Mouse (Mus musculus) thymus, postnatal 25 days (tissue): ENCODE results near the gene Mpp6.

Experiments used
- DNase-seq: peaks from one replicate; pipeline ENCODE4 v3.0.0; 2022

Gene Mpp6

DNA sequence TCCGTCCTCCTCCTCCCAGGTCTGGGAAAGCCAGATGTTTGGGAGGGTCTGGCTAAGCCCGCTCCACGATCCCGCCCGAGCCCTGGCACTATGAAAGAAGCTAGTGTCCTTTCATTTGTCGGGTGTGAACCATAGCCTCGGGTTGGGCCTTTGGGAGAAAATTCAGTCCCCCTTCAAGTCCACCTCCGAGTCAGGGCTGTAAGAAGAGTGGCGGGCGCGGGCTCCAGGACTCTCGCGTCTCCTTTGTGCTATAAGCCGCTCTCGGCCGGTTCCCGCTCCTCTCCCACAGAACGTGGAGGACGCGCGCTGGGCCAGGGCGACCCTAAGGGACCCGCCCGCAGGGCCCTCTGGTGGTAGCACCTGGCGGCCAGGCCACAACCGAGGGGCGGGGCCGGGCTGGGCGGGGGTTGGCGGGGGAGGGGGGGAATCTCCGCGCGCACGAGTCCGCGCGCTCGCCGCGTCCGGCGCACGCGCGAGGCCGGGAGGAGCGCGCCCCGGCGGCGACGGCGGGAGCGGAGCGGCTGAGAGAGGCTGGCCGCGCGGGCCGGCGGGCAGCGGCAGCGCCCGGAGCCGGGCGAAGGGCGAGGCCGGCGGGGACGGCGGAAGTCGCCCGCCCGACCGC, at the start of gene Mpp6:
Gene Mpp6, plus strand, starts transcription at position 485 of the 622 bp plus-strand sequence.
- peak; percentile 87 for DNase-seq

DNA sequence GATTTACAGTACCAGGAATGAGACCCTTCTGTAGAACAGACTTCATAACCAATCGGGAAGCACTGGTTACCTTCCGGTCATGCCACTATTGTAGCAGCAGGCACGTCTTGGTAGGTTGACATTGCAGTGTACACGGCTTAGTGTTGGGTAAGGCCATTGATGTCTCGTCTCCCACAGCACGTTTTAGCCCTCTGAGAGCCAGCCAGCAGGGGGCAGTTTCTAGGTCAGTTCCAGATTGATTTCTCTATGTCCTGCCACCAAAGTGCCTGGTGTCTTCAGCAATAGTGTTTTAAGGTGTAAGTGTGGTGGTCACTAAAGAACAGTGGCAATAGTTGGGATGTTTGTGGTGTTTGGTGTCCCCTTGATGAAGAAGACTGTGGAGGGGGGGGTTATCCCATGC, 43.9 kb upstream of the Mpp6 start:
- DNase-seq: no peak

DNA sequence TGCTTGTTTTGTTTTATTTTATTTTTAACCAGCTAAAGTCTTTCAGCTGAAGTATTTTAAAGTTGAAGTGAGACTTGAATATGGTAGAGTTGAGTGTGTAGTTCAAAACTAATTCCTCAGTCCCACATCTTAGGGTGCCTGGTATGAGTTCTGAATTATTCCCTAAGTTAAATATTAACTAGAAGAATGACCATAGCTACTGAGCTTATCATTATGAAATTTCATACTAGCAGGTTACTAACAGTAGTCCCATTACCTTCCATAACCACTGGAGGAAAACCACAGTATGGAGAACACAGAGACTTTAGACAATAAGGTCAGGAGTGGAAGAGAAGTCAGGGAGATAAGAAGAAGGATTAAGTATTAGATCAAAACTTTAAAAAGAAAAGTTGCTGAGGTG, 41.6 kb upstream of the Mpp6 start:
- DNase-seq: no peak

DNA sequence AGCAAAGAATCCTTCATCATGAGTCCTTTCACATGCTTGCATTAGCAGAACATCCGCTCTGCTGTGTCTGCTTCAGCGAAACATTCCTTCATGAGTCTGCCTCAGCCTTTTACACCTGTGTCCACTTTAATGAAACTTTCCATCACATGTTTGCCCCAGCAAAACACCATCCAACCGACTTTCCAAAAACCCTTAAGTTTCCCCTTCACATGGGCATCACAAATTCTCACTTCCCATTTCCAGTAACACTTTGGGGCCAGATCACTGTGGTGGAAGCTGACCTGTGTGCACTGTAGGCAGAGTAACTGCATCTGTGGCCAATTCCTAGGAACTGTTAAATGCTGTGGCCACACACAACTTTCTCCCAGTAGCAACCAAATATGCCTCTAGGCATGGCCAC, 34.8 kb upstream of the Mpp6 start:
- no peak for DNase-seq

DNA sequence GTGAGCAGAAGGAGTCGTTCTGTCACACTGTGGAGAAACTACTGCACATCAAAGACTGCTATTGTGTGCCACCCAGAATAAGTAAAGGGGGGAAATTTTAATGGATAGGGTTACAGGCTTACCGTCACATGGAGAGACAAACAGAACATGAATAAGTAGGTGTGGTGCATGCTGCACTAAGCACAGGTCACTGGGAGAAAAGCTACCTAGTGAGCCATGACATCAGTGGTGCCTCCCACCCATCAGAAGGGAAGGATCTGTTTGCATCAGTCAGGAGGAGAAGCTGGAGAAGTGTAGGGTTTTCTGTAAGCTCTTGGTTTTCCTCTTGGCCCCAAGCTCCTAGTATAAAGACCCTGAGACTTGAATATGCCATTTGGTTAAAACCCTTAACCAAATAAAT, 33.6 kb upstream of the Mpp6 start:
- DNase-seq: no peak

DNA sequence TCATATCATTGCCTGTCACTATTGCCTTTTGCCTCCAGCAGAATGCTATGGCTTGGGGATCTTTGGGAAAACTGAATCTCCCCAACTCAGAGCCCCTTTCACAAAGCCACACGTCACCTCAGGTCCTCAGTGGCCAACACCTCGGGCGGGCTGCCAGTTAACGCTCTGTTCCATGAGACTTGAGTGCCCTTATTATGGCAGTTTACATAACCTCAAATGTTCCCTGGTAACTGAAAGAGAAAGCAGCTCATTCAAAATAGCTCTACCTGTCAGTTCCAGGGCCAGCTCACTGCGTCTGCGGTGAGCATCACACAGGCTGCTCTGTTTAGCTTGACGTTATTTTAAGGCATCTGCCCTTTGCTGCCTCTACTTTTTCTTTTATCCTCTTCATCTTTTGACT, 29.6 kb upstream of the Mpp6 start:
- no peak for DNase-seq

DNA sequence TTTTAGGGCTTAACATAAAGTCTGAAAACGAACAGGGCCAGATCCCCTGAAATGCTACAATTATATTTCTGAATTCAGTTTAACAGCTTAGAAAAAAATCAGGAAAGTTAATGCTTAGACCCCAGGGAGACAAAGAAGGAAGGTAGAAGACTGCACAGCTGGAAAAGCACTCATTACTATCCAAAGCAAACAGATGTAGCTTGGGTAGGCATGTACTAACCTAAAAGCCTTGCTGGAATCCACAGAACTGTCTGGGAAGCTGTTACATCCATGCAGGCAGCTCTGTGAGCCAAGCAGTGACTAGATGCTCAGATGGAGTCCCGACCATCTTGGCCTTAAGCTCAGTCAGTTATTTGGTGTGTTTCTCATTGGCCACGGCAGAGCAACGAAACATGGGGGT, 24.8 kb upstream of the Mpp6 start:
- no peak for DNase-seq

DNA sequence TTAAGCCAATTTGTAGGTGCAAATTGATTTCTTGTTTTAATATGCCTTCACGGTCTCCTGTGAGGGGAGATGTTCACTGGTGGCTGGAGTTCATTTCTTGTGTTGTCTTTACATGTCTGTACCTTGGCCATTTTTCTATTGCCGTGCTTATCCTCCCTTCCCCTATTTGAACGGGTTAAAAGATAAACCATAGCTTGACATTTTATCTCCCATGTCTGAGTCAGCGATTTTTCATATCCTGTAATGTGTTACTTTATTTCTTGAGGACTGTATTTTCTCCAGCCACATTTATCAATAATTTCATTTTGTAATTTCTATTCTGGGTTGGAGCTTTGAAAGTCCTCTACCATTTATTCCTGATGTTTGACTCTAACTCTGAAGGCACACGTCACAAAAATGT, 20.7 kb upstream of the Mpp6 start:
- no peak for DNase-seq

DNA sequence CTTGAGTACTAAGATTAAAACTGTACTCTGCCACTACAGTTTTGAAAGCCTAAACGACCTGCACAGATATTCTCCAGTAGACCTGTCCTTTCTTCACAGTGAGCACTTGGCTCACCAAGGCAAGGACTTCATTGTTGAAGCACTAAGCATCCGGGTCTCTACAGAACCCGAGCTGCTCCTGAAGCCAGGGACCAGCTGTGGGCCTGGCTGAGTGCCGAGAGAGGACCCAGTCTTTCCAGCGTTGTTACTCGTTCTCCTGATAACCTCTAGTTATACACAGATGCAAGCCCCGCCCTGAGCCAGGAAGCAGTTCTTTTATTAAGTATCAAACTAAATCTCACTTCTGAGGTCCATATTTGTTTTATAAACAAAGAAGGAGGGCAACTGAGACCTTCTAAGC, 19.8 kb upstream of the Mpp6 start:
- DNase-seq: no peak

DNA sequence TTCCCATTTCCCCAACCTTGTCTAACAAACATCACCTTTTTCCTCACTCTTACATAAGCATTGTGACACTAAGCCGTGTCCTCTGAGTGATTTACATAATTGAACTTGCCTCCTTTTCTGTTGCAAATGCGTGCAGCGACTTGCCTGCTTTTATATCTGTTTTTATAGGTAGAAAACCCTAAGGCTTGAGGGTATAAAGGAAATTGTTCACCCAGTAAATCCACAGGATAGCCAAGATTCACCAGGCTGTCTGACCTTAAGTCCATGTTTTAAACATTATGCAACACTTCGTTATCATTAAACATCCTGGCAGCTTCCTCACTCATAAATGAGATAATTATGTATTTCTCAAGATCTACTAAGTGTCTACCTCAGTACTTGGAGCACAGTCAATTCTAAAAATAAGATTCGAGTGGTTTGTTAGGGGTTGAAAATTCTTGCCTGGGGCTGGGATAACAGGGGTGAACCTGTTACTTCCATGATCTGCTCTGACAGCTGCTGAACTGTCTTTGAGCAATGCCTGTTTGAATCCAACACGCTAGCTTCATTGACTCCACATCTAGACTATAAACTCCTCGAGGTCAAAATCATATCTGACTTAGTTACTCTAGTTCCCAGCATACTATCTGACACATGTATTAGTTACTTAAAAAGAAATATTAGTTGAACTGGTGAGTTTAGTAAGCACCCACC, 18.4 kb upstream of the Mpp6 start:
- DNase-seq: no peak

DNA sequence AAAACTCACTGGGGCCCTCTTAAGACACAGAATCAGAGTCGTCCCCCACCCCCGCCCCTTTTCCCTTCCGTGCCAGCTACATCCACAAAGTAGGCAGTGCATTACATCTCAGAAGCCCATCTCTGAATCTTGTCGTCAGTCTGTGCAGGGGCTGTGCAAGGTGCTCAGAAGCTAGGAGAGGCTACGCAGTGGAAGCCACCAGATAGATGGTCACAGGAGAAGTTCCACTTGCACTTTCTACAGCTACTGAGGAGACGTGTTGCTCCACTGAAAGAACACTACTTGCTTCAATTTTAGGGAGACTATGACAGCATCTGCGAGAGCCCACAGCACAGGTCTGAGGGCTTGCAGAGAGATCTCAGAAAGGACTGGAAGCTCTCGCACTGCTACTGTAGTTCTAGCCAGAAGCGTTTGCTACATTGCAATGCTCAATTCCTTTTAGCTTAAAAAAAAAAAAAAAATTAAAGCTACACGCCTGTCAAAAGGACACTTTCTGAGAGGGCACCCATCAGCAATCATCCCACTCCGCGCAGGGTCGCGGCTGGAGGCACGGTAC, 762 bp upstream of the Mpp6 start:
- peak; percentile 25 for DNase-seq

DNA sequence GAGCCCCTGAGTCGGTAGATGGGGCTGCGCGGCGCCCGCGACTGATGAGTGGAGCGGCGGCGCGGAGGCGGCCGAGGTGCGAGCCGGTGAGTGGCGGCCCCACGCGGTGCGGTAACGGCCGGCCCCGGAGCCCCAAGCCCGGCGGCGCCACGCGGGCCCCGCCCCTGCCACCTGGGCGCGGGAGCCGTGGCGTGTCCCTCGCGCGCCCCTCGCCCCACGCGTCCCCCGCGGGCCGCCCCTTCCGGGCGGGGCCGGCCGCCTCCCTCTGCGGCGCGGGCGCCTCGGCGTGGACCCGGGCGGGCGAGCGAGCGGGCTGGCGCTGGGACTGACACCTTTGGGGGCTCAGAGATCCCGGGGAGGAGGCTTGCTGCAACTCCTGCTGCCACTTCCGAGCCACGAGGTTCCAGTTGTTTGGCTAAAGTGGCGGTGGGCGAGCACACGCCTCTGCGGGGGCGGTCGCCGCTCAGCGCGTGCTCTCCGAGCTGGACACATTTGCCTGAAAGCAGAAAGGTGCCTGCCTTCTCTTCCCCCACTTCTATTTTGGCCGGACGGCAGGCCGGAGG, 419 bp downstream of the Mpp6 start:
- DNase-seq: peak; percentile 60

DNA sequence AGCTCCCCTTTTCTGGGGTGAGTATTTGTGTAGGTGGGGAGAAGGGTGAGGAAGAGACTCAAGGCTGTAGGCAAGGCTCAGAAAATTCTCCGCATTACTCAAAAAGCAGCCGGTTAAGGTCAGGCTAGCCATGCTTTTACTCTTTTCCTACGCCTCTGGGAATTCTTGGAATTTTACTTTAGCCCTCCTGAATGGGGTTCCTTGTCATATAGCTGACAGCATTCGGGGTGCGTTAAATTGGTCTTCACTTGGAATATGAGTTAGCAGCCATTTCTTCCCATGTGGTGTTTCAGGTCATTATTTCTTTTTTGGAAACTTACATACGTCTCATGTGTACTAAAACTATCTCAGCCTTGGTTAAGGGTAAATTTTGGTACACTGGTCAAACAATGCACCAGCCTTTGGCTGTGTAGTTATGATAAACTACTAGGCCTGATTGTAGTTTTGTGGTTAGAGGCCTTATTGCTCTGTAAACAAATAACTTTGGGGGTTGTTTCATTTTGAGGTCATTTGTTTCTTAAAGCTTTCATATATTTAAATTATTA, 1.1 kb downstream of the Mpp6 start:
- DNase-seq: peak; percentile 1

DNA sequence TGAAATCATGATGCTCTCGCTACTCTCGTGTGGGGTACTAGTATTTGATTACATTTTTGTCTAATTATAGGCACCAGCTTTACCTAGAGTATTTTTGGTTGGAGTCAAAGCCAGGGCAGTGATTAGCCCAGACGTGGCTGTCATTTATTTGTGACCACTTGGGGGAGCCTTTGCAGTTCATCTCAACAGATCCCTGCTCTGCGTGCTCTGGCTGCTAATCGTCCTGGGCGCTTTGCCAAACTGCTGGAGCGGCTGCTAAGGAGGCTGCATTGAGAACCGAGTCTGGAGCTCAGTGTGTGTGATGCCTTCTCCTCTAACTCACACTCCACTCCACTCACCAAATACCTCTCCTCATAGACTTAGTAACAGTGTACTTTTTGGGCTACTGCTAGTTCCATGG, 2.7 kb downstream of the Mpp6 start:
- DNase-seq: peak; percentile 74

DNA sequence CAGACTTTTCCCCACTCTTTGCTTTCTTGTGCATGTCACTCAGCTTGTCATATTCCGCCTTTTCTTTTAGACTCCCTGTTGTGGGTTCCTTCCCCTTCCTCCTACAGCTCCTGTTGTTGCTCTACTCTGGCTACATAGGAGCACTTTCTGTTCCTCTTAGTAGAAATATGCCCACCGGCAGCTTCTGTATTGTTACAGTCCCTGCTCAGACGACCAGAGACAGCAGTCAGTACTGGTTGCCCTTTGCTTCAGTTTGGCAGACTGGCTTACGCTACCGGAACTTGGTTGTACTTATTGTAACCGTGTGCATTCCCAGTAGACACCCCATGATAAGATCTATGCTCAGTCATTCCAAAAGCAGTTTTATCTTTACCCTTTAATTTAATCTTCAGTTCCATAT, 4.2 kb downstream of the Mpp6 start:
- no peak for DNase-seq

DNA sequence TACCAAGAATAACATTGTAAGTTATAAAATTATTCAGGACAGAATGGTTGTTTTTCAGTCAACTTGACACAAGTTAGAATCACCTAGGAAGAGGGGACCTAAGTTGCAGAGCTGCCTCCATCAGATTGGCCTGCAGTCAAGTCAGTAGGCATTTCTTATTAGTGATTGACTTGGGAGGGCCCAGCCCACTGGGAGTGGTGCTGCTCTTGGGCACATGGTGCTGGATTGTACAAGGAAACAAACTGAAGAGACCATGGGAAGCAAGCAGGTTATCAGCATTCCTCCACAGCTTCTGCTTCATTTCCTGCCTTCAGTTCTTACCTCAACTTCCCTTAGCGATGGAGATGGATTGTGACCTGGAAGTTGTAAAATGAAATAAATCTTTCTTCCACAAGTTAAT, 10.9 kb downstream of the Mpp6 start:
- DNase-seq: no peak

DNA sequence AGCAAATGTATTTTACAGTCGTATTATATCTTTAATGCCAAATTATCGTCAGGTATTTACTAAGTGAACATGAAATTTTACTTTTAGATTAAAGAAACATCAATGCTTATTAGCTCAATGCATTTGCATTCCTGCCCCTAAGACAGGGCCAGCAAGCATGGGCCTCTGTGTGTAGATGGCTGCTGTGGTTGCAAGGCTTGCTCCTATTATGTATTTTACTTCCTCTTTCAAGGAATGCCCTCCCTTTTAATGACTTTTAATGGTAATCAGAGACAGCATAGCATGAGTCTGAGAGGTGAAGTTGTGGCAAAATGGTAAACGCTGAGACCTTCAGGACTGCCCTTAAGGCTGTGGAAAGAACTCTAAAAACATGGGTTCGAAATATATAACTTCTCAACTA, 12.8 kb downstream of the Mpp6 start:
- no peak for DNase-seq

DNA sequence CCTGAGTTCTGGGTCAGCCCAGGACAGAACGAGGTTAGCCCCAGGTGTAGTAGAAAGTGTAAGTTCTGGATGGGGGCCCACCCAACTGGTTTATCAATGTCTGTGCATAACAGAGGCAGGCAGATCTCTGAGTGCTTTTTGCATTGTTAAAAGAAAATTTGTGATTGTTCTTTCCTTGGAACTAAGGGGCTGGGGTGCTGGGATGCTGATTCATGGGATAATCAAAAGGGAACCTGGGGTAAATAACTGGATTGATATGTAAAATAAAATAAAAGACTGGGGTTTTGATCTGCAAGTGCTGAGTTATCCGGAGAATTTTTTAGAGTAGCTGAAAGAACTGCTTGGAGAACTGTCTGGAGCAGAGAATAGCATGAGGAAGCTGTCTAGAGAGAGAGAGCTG, 14.2 kb downstream of the Mpp6 start:
- no peak for DNase-seq

DNA sequence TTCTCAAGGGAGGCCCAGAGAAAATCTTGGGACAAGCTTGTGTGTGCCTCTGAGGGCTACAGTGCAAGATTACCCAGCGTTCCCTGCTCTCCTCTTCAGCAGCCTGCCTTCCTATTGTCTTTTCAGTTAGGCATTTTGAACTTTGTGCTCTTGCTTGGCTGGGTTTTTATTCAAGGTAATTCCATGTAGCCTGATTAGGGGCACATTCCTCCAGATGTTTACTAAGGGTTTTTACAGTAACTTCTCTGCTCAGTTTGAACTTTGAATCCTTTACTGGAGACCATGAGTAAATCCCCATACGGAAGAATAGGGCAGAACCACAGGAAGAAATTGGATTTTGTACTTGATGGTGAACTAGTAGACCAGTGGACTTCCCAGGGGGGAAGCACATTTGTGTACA, 16.3 kb downstream of the Mpp6 start:
- DNase-seq: no peak

DNA sequence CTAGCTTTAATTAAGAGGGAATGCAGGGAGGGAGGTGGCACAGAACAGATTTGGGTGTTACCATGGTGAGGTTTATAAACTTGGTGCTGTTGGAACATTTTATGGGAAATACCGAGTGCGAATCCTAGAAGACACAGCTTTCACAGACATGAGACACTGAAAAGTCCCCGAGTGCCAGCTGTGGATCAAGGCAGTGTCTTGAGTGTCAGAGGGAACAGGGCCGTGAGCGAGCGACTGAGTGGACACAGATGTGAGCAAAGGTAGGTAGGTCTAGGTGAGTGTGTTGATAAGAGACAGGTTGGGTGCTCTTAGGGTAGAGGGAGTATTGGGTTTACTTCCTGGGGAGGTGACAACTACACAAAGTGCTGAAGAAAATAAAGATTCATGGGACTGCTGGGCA, 17.5 kb downstream of the Mpp6 start:
- DNase-seq: no peak

DNA sequence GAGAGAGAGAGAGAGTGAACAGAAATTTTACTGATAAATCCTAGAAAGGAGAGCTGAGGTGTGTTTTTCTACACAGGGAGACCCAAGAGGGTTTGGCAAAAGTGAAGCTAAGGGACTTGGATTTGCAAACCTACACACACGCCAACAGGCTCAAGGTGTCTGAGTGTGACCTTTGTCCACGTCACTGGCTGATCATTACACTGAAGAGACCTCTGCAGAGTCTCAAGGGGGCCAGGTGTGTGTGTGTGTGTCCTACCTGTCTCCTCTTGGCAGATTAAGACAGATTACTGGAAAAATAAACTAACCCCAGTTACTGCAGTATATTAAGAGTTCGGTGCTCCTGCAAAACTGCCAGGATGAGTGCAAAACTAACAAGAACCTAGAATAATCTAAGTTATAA, 27.6 kb downstream of the Mpp6 start:
- no peak for DNase-seq

DNA sequence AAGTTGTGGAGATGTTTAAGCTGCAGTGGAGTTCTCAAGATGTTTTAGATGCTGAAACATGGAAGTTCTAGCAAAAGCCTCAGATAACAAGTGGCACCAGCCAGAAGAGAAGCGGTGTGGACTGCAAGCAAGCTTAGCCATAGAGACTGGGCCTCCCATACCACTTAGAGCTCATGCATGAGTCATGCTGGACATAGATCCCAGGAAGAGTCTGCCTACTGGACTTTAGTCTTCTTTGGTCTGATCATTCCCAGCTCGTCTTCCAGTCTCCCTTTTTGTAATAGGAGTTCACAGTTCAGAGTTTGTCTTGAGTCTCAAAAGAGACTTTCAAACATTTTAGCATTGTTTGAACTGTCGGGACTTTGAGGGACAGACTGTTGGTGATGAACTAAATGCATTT, 29.5 kb downstream of the Mpp6 start:
- DNase-seq: no peak

DNA sequence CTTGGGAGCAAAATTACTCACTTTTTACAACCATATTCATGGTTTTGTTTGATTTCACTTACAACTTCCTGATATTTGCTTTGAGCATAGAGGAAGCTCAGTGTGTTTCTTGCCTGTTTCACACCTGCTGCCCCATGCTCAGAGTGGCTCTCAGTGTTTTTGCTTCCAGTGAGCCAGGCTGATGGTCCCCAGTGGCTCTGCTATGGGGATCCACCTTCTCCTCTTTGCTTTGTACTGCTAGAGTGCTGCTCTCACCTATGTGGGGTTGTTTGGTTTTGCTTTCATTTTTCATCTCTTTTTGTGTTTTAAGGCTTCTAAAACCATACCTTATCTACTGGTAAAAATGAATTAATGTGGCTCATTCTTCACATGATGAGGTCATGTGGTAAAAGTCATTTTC, 36.1 kb downstream of the Mpp6 start:
- peak; percentile 8 for DNase-seq

DNA sequence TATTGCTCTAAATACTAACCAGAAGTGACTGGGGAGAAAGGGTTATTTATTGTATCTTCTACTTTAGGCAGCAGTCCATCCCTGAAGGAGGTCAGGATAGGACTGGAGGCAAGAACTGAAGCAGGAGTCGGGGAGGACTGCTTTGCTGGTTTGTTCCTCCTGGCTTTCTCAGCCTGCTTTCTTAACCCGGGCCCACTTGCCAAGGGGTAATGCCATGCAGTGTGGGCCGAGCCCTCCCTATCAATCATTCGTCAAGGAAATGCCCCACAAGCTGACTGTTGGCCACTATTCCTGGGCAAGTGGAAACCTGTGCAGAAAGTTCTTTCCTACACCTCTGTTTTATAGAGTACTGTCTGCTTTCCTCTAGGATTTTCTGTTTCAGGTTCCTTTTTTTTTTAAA, 39.3 kb downstream of the Mpp6 start:
- DNase-seq: no peak
